Mouse (Mus musculus): Measurements from ENCODE around the gene Olfr1121. TPM values are rescaled to one million over a fixed set of nuclear protein-coding genes. Genes with fewer than 3 reads are reported as not detected.
"Not testable (repeated sequence)": the region's sequence is repeated elsewhere in the genome, so short reads cannot be mapped to it uniquely, and the experiment has no call there.

The Olfr1121 gene
- polyA plus RNA-seq, 1 experiment from 2014 or later = not detected

DNA sequence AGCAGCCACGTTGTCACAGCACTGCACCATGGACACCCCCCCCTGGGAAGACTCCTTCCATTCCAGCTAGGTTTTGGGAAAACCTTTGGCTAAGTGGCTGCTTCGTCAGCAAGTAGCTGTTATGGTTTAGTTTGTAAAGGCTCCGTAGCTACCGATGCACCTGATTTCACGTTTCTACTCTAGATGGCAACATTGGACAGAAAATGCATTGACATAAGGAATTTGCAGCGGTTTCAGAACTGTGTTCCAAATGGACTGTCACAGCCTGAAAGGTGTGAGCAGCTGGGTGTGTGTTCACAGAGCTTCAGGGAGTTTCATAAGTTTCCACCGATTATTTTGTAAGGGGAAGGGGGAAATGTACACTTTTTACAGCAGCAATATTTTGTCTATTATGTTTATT, 25.0 kb downstream of the Olfr1121 start:
- peak; percentile 8; the same call in 1 of the 2 replicates for TF ChIP-seq CTCF (IDR thresholded peaks at IDR 0.05; ENCODE audit: low read depth)
- not testable (repeated sequence) for H3K4me3 ChIP-seq (ENCODE audit: low read depth, low read length); DNase-seq (ENCODE audit: low spot score); H3K36me3 ChIP-seq (ENCODE audit: control insufficient read depth, insufficient read depth, low read length); H3K9me3 ChIP-seq (ENCODE audit: control insufficient read depth, low read length); ATAC-seq (ENCODE audit: low FRiP score, low TSS enrichment); H3K4me2 ChIP-seq (replicated peaks; ENCODE audit: low read depth); H3K4me1 ChIP-seq (replicated peaks; ENCODE audit: control insufficient read depth, insufficient read depth); H3K9ac ChIP-seq (ENCODE audit: low read length); H3K27me3 ChIP-seq (ENCODE audit: control insufficient read depth, insufficient read depth, low read length); H3K27ac ChIP-seq (replicated peaks)
- WGBS = 64% methylated on average over 7 of the region's 7 CpGs

- WGBS = 48% methylated on average over 1 of the region's 1 CpGs
- no peak within 1 kb of the TSS for H3K9ac ChIP-seq (ENCODE audit: low read length)
These were observed 46.6 kb downstream of the Olfr1121 start, which contains the start of gene Olfr1123 for GRCm38 (mm10) chr2:87416335-87416734. Olfr1123 (plus strand) TSS chr2:87416635.

More at GRCm38 (mm10) chr2:87416335-87416734, 46.6 kb downstream of the Olfr1121 start, which contains the start of gene Olfr1123:
- ATAC-seq (ENCODE audit: low FRiP score, low TSS enrichment) (no peak), DNase-seq (ENCODE audit: low spot score) (no peak)
- no peaks in the 10 kb centered on the region for H3K27me3 ChIP-seq (ENCODE audit: control insufficient read depth, insufficient read depth, low read length)
- no peak within 1 kb of the TSS for H3K4me2 ChIP-seq (replicated peaks; ENCODE audit: low read depth)
- no peaks in the 10 kb centered on the region for H3K36me3 ChIP-seq (ENCODE audit: control insufficient read depth, insufficient read depth, low read length)
- no peak for TF ChIP-seq CTCF (IDR thresholded peaks at IDR 0.05; ENCODE audit: low read depth)
- no peak for TF ChIP-seq EP300 (optimal IDR thresholded peaks at IDR 0.05)
- H3K4me3 ChIP-seq (ENCODE audit: low read depth, low read length) = no peak within 1 kb of the TSS
- no peaks in the 10 kb centered on the region for H3K4me1 ChIP-seq (replicated peaks; ENCODE audit: control insufficient read depth, insufficient read depth)
- no peak within 1 kb of the TSS for H3K27ac ChIP-seq (replicated peaks)
- H3K9me3 ChIP-seq (ENCODE audit: control insufficient read depth, low read length) = no peaks in the 10 kb centered on the region

Other genes with a start within 250 kb of the Olfr1121 start
- gene Olfr1110, start 229.6 kb upstream of the Olfr1121 start, polyA plus RNA-seq (2015; fragmentation: Nextera tagmentation; extraction: Ambion mirVana) = not detected in 2 replicates
- not detected in 2 replicates for gene Olfr1111, start 217.3 kb upstream of the Olfr1121 start, polyA plus RNA-seq (2015; fragmentation: Nextera tagmentation; extraction: Ambion mirVana)
- not detected in 2 replicates for gene Olfr1112, start 182.1 kb upstream of the Olfr1121 start, polyA plus RNA-seq (2015; fragmentation: Nextera tagmentation; extraction: Ambion mirVana)
- gene Olfr1113, start 160.9 kb upstream of the Olfr1121 start, polyA plus RNA-seq (2015; fragmentation: Nextera tagmentation; extraction: Ambion mirVana) = not detected in 2 replicates
- gene Olfr1115, start 121.9 kb upstream of the Olfr1121 start, polyA plus RNA-seq (2015; fragmentation: Nextera tagmentation; extraction: Ambion mirVana) = not detected in 2 replicates
- gene Olfr1116, start 102.4 kb upstream of the Olfr1121 start, polyA plus RNA-seq (2015; fragmentation: Nextera tagmentation; extraction: Ambion mirVana) = 0.01 TPM in 1 of 2 replicates, not detected in the other
- not detected in 2 replicates for gene Olfr1118, start 62.3 kb upstream of the Olfr1121 start, polyA plus RNA-seq (2015; fragmentation: Nextera tagmentation; extraction: Ambion mirVana)
- not detected in 2 replicates for gene Olfr1120, start 15.1 kb upstream of the Olfr1121 start, polyA plus RNA-seq (2015; fragmentation: Nextera tagmentation; extraction: Ambion mirVana)
- not detected in 2 replicates for gene Olfr1122, start 16.0 kb downstream of the Olfr1121 start, polyA plus RNA-seq (2015; fragmentation: Nextera tagmentation; extraction: Ambion mirVana)
- not detected in 2 replicates for gene Olfr1123, start 46.7 kb downstream of the Olfr1121 start, polyA plus RNA-seq (2015; fragmentation: Nextera tagmentation; extraction: Ambion mirVana)
- 0.05 TPM in 1 of 2 replicates, not detected in the other for gene Olfr1124, start 60.4 kb downstream of the Olfr1121 start, polyA plus RNA-seq (2015; fragmentation: Nextera tagmentation; extraction: Ambion mirVana)
- not detected in 2 replicates for gene Olfr1126, start 84.1 kb downstream of the Olfr1121 start, polyA plus RNA-seq (2015; fragmentation: Nextera tagmentation; extraction: Ambion mirVana)
- gene Pramel7, start 127.2 kb downstream of the Olfr1121 start, polyA plus RNA-seq (2015; fragmentation: Nextera tagmentation; extraction: Ambion mirVana) = not detected in 2 replicates
- gene Pramel6, start 136.7 kb downstream of the Olfr1121 start, polyA plus RNA-seq (2015; fragmentation: Nextera tagmentation; extraction: Ambion mirVana) = not detected in 2 replicates
- not detected in 2 replicates for gene Olfr153, start 161.9 kb downstream of the Olfr1121 start, polyA plus RNA-seq (2015; fragmentation: Nextera tagmentation; extraction: Ambion mirVana)
- gene Olfr1128, start 175.6 kb downstream of the Olfr1121 start, polyA plus RNA-seq (2015; fragmentation: Nextera tagmentation; extraction: Ambion mirVana) = not detected in 2 replicates
- gene Olfr1129, start 204.0 kb downstream of the Olfr1121 start, polyA plus RNA-seq (2015; fragmentation: Nextera tagmentation; extraction: Ambion mirVana) = not detected in 2 replicates
- not detected in 2 replicates for gene Olfr1130, start 236.3 kb downstream of the Olfr1121 start, polyA plus RNA-seq (2015; fragmentation: Nextera tagmentation; extraction: Ambion mirVana)

All from stomach, postnatal 0 days (tissue).